Mouse (Mus musculus) heart, postnatal 0 days (tissue): Measurements from ENCODE around the gene Cx3cr1. TPM values are rescaled to one million over a fixed set of nuclear protein-coding genes. Genes with fewer than 3 reads are reported as not detected.

ENCODE experiments used
- ATAC-seq: fragments of 200-750 bp; cut with Nextera tagmentation; 2 replicates; pipeline ENCODE4 v1.8.0; 2017; ENCODE audit warnings: low read depth, moderate number of reproducible peaks, moderate library complexity; ENCODE audit not compliant: insufficient read depth
- DNase-seq: peaks from one replicate; pipeline ENCODE4 v3.0.0-alpha.2; 2016; ENCODE audit warnings: low spot score
- H3K27ac ChIP-seq: fragments of 300-500 bp; sonication (generic); 2 replicates; pipeline ENCODE4 v1.5.1; 2014; ENCODE audit warnings: low read depth, mild to moderate bottlenecking
- H3K27me3 ChIP-seq: fragments of 300-500 bp; sonication (generic); 2 replicates; pipeline ENCODE4 v1.6.1; 2014; ENCODE audit warnings: low read length, mixed read lengths; ENCODE audit not compliant: control insufficient read depth, insufficient read depth
- H3K36me3 ChIP-seq: fragments of 300-500 bp; sonication (generic); replicated peaks from 2 replicates; pipeline ENCODE4 v1.6.1; 2014; ENCODE audit warnings: low read length, mixed read lengths; ENCODE audit not compliant: control insufficient read depth, insufficient read depth
- H3K4me1 ChIP-seq: fragments of 300-500 bp; sonication (generic); 2 replicates; pipeline ENCODE4 v1.6.1; 2014; ENCODE audit warnings: antibody characterized with exemption; ENCODE audit not compliant: control insufficient read depth, insufficient read depth
- H3K4me2 ChIP-seq: fragments of 300-500 bp; sonication (generic); 2 replicates; pipeline ENCODE4 v1.6.1; 2014; ENCODE audit warnings: low read depth, mild to moderate bottlenecking, low read length, moderate library complexity
- H3K4me3 ChIP-seq: fragments of 300-500 bp; sonication (generic); 2 replicates; pipeline ENCODE4 v1.5.1; 2014; ENCODE audit warnings: low read depth, low read length
- H3K9ac ChIP-seq: fragments of 300-500 bp; sonication (generic); replicated peaks from 2 replicates; pipeline ENCODE4 v1.6.1; 2014; ENCODE audit warnings: low read depth, low read length, mixed read lengths
- H3K9me3 ChIP-seq: fragments of 300-500 bp; sonication (generic); replicated peaks from 2 replicates; pipeline ENCODE4 v1.6.1; 2016; ENCODE audit warnings: low read length; ENCODE audit not compliant: control insufficient read depth
- CTCF ChIP-seq: IDR thresholded peaks from 2 replicates; pipeline ENCODE4 v1.5.1; 2016; ENCODE audit warnings: antibody characterized with exemption, control low read depth, low read depth
- EP300 ChIP-seq: IDR thresholded peaks from 2 replicates; pipeline ENCODE4 v1.6.1; 2016; ENCODE audit warnings: antibody characterized with exemption, low read depth
- WGBS: fragments of 180-500 bp; shearing (Covaris S2); extraction: QIAGEN DNeasy Blood & Tissue Kit; methylation state at CpG from one replicate; pipeline ENCODE4 v1.1.7; 2014; 5-methylcytosine and 5-hydroxymethylcytosine counted together
- polyA plus RNA-seq: library from polyadenylated mRNA; unstranded; fragments of >200 nt; fragmentation: Nextera tagmentation; extraction: Ambion mirVana; gene quantifications from 2 replicates; pipeline ENCODE4 v1.2.1, GENCODE M21; 2015
- total RNA-seq: library from RNA; depleted of rRNA; stranded (reverse); fragments of >200 nt; gene quantifications from 2 replicates; pipeline ENCODE4 v1.2.3, GENCODE M21; 2014; ENCODE audit warnings: low replicate concordance

Gene Cx3cr1
- total and polyA plus RNA-seq, 2 experiments from 2014 or later: 4.7 to 5.2 TPM

DNA sequence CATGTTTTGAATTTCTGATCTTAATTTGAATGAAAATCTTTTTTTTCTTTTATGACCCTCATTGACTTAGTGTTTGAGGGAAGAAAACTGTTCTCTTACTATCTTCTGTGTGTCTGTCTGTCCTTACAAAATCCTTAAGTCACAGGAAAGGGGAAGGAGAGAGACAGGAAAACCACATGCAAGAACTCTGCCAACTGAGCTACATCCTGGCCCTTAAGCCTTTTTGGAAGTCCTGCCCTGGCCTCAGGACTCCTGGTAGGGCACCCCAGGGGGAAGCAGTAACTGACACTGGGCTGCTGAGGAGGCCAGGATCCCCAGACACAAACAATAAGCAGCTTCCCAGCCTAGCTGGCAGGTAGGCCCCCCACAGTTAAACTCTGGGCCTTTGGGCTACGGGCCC lies 126.4 kb downstream of the Cx3cr1 start:
- ATAC-seq: no peak
- no peak for DNase-seq
- WGBS: 67% methylated on average over 1 of the region's 1 CpGs

DNA sequence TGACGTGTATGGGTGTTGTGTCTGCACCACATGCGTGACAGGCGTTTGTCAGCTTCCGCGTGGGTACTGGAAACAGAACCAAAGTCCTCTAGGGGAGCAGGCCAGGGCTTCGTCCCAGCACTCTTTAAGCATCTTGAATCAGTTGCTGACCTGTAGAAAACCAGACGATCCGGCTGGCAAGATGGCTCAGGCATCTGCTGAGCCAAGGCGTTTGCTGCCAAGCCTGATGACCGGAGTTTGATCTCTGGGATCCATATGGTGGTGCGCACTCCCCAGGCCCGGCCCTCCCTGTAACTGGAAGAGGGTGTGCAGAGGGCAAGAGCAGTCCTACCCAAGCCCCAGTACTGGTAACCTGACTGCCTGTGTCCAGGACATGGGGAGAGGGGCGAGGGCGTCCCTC lies 127.8 kb downstream of the Cx3cr1 start:
- TF ChIP-seq EP300 (no peak), CTCF (no peak)
- Histone ChIP-seq H3K27ac (no peak overlapping the region), H3K27me3 (no peaks in the 10 kb centered on the region), H3K4me2 (no peak overlapping the region), H3K4me1 (peaks cover 5% of the 10 kb centered on the region; the same call in 1 of the 2 replicates), H3K9me3 (no peaks in the 10 kb centered on the region), H3K9ac (no peak overlapping the region), H3K4me3 (no peak overlapping the region), H3K36me3 (no peaks in the 10 kb centered on the region)
- 88% methylated on average over 14 of the region's 14 CpGs for WGBS
- ATAC-seq: no peak
- DNase-seq: no peak

More for the DNA sequence above, 126.4 kb downstream of the Cx3cr1 start:
- Histone ChIP-seq H3K27me3 (no peaks in the 10 kb centered on the region), H3K4me1 (no peaks in the 10 kb centered on the region), H3K9ac (no peak overlapping the region), H3K9me3 (no peaks in the 10 kb centered on the region), H3K4me2 (no peak overlapping the region), H3K36me3 (no peaks in the 10 kb centered on the region), H3K4me3 (no peak overlapping the region), H3K27ac (no peak overlapping the region)
- TF ChIP-seq EP300: no peak

DNA sequence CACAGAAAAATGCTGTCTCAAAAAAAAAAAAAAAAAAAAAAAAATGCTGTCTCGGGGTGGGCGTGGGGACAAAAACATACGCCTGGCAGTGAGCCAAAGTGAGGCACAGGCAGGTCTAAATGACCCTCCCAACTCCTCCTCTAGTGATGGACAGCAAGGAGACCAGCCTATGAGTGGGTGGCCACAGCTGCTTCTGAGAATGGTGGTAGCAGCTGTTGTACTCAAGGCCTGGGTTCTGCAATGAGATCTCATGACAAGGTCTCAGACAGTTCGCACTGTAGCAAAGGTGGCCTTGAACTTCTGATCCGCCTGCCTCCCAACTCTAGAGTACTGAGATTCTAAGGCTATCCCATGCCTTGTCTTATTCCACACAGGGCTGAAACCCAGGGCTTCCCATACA lies 128.3 kb downstream of the Cx3cr1 start:
- ATAC-seq: no peak
- WGBS: 61% methylated on average over 5 of the region's 5 CpGs

DNA sequence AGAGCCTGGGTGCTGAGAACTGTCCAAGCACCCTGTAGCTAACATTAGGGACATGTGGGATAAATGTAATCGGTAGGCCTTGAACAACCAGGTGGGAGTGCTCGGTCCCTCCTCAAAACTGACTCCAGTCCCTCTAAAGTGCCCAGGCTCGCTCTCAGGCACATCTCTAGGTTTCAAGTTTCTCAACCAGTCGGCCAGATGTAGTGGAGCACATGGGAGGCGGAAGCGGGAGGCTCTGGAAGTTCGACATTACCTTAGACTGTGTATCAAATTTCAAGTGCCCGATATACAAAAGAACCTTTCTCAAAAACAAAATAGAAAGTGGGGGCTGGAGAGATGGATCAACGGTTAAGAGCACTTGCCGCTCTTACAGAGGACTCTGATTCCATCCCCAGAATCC lies 130.0 kb downstream of the Cx3cr1 start:
- 78% methylated on average over 10 of the region's 10 CpGs for WGBS
- Histone ChIP-seq H3K27me3 (no peaks in the 10 kb centered on the region), H3K4me2 (no peak overlapping the region), H3K36me3 (no peaks in the 10 kb centered on the region), H3K27ac (no peak overlapping the region), H3K4me1 (peaks cover 13% of the 10 kb centered on the region; the same call in 1 of the 2 replicates), H3K4me3 (no peak overlapping the region), H3K9me3 (no peaks in the 10 kb centered on the region), H3K9ac (no peak overlapping the region)
- no peak for TF ChIP-seq EP300
- TF ChIP-seq CTCF: no peak
- DNase-seq (no peak), ATAC-seq (no peak)

More for the DNA sequence above, 128.3 kb downstream of the Cx3cr1 start:
- Histone ChIP-seq H3K4me2 (no peak overlapping the region), H3K9me3 (no peaks in the 10 kb centered on the region), H3K36me3 (no peaks in the 10 kb centered on the region), H3K9ac (no peak overlapping the region), H3K4me1 (peaks cover 10% of the 10 kb centered on the region; the same call in 1 of the 2 replicates), H3K4me3 (no peak overlapping the region), H3K27ac (no peak overlapping the region), H3K27me3 (no peaks in the 10 kb centered on the region)
- TF ChIP-seq EP300 (no peak), CTCF (no peak)
- DNase-seq: no peak

DNA sequence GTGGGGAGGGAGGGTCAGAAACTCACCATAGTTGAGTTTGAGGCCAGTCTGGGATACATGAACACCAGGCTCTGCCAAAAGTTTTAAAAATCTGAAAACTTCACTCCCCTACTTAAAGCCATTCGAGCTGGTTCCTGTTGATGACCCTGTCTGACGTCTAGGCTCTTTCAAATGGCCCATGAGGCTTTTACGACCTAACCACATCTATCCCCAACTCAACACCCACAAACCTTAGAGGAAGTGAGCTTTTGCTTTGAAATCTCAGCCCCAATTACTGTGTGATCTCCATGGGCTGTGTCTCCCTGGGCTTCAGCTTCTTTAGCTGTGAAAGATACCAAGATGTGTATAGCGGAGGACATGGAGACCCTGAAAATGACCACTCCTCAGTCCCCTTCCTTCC lies 131.2 kb downstream of the Cx3cr1 start:
- no peaks in the 10 kb centered on the region for H3K27me3 ChIP-seq
- H3K27ac ChIP-seq: no peak overlapping the region
- H3K4me1 ChIP-seq: peaks cover 13% of the 10 kb centered on the region; the same call in 1 of the 2 replicates
- H3K9ac ChIP-seq: no peak overlapping the region
- H3K4me3 ChIP-seq: no peak overlapping the region
- no peak for ATAC-seq
- WGBS: 61% methylated on average over 4 of the region's 4 CpGs
- H3K36me3 ChIP-seq: no peaks in the 10 kb centered on the region
- no peak for TF ChIP-seq EP300
- TF ChIP-seq CTCF: no peak
- no peaks in the 10 kb centered on the region for H3K9me3 ChIP-seq
- no peak for DNase-seq
- H3K4me2 ChIP-seq: no peak overlapping the region
